Mouse (Mus musculus): ENCODE results near the gene Ppp1r21.

DNA sequence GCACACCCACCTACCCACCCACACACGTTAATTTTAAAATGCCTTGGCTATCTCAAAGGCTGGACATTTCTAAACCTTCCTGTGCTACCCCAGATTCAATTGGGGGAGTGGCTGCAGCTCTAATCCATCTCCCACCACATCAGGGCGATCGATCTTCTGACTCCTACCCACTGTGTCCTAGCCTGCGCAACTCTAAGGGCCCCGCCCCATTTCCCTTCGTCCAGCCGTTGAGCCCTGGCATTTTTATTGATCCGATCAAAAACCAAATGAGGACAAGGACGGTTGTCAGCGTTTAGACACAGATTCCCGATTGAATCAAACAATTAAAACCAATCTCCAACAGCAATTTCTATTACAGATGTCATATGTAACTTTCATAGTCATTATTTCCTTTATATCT, 74.0 kb downstream of the Ppp1r21 start:
- TF ChIP-seq CTCF (conservative IDR thresholded peaks at IDR 0.05; ENCODE audit: insufficient read depth, insufficient read length, low read depth, low read length) (no peak), POLR2A (IDR thresholded peaks at IDR 0.05; ENCODE audit: low read depth, low read length) (no peak)
